Mouse (Mus musculus) embryo, embryonic 9.5 days (tissue): ENCODE data around the gene Celf2.

Experiments used
- DNase-seq: peaks from one replicate; pipeline ENCODE4 v3.0.0-alpha.2; 2017; ENCODE audit errors: extremely low spot score

Celf2 gene

GRCm38 (mm10) chr2:7026737-7027136, 482.6 kb downstream of the Celf2 start:
- no peak for DNase-seq

- DNase-seq, result no peak
Observed at GRCm38 (mm10) chr2:7025594-7025993, 483.8 kb downstream of the Celf2 start.

GRCm38 (mm10) chr2:7022184-7022583, 487.2 kb downstream of the Celf2 start:
- no peak for DNase-seq

GRCm38 (mm10) chr2:7017384-7018113, 491.8 kb downstream of the Celf2 start:
- DNase-seq, result no peak

GRCm38 (mm10) chr2:7013126-7013525, 496.2 kb downstream of the Celf2 start:
- DNase-seq, result no peak

- no peak for DNase-seq
Observed at GRCm38 (mm10) chr2:7006816-7007215, 502.5 kb downstream of the Celf2 start.

- peak; percentile 15 for DNase-seq
Observed at GRCm38 (mm10) chr2:7001967-7002366, 507.4 kb downstream of the Celf2 start.

GRCm38 (mm10) chr2:6991010-6991421, 518.3 kb downstream of the Celf2 start:
- no peak for DNase-seq

GRCm38 (mm10) chr2:6985706-6986105, 523.7 kb downstream of the Celf2 start:
- DNase-seq, result peak; percentile 29

GRCm38 (mm10) chr2:6983902-6984301, 525.5 kb downstream of the Celf2 start:
- no peak for DNase-seq

- no peak for DNase-seq
Observed at GRCm38 (mm10) chr2:6976300-6976699, 533.1 kb downstream of the Celf2 start.

GRCm38 (mm10) chr2:6969228-6969627, 540.1 kb downstream of the Celf2 start:
- no peak for DNase-seq

- no peak for DNase-seq
Observed at GRCm38 (mm10) chr2:6965243-6965642, 544.1 kb downstream of the Celf2 start.

GRCm38 (mm10) chr2:6950702-6951101, 558.7 kb downstream of the Celf2 start:
- no peak for DNase-seq

GRCm38 (mm10) chr2:6945638-6946415, 563.5 kb downstream of the Celf2 start:
- DNase-seq, result no peak

GRCm38 (mm10) chr2:6943651-6944050, 565.7 kb downstream of the Celf2 start:
- no peak for DNase-seq

GRCm38 (mm10) chr2:6942635-6943390, 566.5 kb downstream of the Celf2 start:
- no peak for DNase-seq

- DNase-seq, result no peak
Observed at GRCm38 (mm10) chr2:6939143-6939542, 570.2 kb downstream of the Celf2 start.

GRCm38 (mm10) chr2:6933130-6933529, 576.2 kb downstream of the Celf2 start:
- DNase-seq, result no peak

- DNase-seq, result no peak
Observed at GRCm38 (mm10) chr2:6927693-6928360, 581.5 kb downstream of the Celf2 start.

GRCm38 (mm10) chr2:6925505-6925904, 583.9 kb downstream of the Celf2 start:
- DNase-seq, result no peak
